Mouse (Mus musculus): Measurements from ENCODE around the gene Naa15.

- TF ChIP-seq EP300 (IDR thresholded peaks at IDR 0.05): no peak
- no peak for TF ChIP-seq CTCF (IDR thresholded peaks at IDR 0.05)
Measured at GRCm38 (mm10) chr3:51521262-51521661, 106.3 kb downstream of the Naa15 start.
